Mouse (Mus musculus) ovary, postnatal 14 days (tissue): ENCODE results near the gene Gm17660.
A peak's percentile ranks its signal among the peaks of the same experiment; 100 is the strongest.

Experiments
- DNase-seq: peaks from one replicate; pipeline ENCODE4 v3.0.0; 2022; ENCODE audit warnings: low spot score

Gm17660 gene

DNA sequence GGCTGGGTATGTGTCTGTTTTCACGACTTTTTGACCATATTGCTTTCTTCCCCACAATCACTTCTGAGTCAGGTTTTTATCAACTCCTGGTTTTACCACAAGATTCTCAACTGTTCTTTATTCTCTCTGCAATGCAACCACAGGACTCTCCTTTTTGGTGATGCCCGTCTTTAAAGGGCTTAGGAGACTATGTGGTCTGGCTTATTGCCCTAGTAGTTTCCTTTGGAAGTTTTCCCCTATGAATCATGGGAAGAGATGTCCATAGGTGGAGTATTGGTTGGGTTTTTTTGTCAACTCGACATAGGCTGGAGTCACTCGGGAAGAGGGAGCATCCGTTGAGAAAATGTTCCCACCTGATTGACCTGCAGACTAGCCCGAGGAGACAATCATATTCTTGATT, 3.3 kb upstream of the Gm17660 start:
- no peak for DNase-seq

- no peak for DNase-seq
Measured at GRCm38 (mm10) chr5:104076361-104076760, 1.0 kb downstream of the Gm17660 start.

- DNase-seq, result peak; percentile 62
Measured at GRCm38 (mm10) chr5:104074388-104074787, 3.0 kb downstream of the Gm17660 start.

GRCm38 (mm10) chr5:104073602-104074001, 3.8 kb downstream of the Gm17660 start:
- DNase-seq, result no peak

DNA sequence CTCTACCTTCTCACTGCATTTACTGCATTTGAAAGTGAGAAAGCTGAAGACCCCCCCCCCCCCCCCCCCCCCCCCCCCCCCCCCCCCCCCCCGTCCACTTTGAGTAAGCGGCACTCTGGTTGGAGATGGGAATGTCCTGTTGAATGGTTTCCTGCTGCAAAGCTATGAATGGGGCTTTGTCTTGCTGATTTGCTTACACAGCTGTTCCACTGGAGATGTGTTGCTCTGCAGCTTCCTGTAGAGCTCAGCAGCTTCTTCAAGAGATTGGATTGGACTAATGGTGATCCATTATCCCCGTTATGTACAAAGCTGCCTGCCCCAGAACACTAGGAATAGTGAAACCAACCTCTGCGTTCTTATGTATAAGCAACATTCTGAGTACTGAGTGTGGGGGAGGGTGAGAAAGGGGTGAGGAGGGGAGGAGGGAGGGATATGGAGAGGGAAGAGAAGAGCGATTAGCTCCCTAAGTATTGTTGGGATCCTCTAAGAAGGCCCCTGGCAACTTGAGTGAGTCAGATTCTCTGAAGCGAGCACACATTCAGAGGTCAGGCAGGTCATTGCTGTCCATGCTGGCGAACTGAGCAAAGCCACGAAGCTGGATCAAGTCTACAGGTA, 5.0 kb downstream of the Gm17660 start:
- no peak for DNase-seq

DNA sequence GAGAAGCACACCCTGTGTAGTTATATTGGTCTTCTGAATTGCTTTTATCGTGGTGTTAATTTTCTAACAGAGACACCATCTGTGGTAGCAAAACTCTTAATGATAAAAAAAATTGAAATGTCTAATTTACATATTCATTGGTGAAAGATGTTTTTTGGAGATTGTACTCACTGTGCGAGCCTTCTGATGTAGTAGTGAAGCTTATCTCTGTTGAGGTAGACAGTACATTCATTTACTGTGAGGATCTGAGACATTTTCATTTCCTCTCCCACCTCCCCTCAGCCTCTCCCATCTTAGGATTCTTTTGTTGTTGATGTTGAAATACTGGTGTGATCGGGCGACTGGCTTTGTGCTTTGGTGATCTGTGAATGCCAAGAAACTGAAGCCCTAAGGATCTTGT, 6.4 kb downstream of the Gm17660 start:
- DNase-seq, result no peak

DNA sequence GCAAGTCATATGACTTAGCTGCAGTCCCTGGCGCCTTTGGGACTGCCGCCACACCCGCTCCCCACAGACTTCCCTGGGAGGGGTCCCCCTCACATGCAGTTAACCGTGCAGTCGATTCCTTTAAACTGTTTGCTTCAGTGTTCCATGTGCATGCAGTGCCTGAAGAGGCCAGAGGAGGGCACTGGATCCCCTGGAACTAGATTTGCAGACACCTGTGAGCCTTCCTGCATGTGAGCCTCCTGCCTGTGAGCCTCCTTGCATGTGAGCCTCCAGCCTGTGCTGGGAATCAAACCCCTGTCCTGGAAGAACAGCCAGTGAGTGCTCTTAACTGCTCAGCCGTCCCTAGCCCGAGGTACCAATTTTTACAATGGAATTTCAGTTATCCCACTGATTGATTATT, 8.7 kb downstream of the Gm17660 start:
- DNase-seq, result no peak

- DNase-seq, result no peak
Measured at GRCm38 (mm10) chr5:104062773-104063551, 14.4 kb downstream of the Gm17660 start.

DNA sequence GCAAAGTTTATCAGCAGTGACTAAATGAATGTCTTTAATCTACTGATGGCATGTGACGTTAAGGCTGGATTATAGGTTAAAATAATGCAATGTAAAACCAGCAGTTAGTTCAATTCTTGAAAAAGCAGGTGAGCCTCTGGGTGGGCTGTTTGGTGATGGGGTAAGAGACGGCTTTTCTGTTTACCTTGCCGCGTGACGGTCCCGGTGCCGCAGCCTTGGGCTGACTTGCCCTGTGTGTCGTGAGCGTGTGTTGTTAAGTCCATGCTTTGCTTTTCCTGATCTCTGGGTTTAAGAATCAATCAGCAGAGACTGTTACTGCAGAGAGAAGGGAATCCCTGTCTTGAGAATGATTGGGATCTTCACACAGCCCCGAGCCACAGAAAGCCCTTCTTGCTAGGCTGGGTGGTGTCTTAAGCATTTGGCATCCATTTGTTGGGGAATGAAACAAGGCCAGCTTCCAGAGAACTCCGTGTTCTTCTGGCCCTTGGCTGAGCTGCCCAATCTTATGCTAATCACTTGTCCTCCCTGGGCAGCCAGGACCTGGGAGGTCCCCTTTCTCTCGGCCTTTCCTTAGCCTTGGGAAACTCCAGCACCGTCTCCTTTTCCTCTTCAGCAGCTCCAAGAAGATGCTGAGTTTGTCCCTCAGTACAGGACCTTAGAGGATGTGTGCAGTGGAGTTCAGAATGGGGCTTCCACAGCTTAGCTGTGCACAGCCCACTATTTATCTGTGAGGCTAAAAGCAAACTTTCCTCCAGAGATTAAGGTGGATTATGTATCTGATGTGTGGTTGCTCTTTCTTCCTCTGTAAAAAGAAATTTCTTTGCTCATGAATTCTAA, 15.3 kb downstream of the Gm17660 start:
- no peak for DNase-seq

- no peak for DNase-seq
Measured at GRCm38 (mm10) chr5:104060429-104060828, 17.0 kb downstream of the Gm17660 start.

- no peak for DNase-seq
Measured at GRCm38 (mm10) chr5:104059628-104060027, 17.8 kb downstream of the Gm17660 start.

GRCm38 (mm10) chr5:104058021-104058420, 19.4 kb downstream of the Gm17660 start:
- DNase-seq, result no peak

DNA sequence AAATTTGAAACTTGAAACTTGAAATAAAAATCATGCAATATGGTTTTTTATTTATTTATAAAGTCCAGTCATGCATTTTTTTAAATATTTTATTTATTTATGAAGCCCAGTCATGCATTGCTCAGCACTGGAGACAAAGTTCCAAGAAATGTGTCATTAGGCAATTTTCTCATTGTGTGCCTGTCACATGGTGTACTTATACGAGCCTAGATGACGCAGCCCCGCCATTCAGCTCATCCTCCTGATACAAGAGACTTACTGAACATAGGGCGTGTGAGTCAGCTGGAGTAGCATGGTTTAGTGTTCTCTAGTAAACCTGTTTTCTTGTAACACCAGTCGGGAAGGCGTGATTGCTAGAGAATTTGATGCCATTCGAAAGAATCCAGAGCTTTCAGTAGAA, 21.1 kb downstream of the Gm17660 start:
- no peak for DNase-seq

- DNase-seq, result no peak
Measured at GRCm38 (mm10) chr5:104055816-104056215, 21.6 kb downstream of the Gm17660 start.

- DNase-seq, result no peak
Measured at GRCm38 (mm10) chr5:104054938-104055337, 22.5 kb downstream of the Gm17660 start.

DNA sequence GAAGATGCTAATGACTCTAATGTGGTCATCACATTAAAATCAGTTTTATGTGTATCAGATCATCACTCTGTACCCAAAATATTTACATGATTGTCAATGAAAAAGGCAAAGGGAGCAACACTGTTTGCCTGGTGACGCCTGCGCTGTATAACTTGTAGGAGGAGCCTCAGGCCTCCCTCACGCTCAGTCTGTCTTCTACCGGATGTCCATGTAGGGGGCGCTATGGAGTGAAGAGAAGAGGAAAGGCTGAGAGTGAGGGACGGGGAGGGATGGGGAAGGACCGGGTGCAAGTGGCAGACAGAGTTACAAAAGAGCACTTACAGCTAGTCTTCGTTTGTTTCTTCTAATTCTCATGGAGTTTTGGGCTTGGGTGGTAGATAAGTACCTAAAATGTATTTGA, 24.5 kb downstream of the Gm17660 start:
- no peak for DNase-seq

- DNase-seq, result no peak
Measured at GRCm38 (mm10) chr5:104048139-104048538, 29.3 kb downstream of the Gm17660 start.

DNA sequence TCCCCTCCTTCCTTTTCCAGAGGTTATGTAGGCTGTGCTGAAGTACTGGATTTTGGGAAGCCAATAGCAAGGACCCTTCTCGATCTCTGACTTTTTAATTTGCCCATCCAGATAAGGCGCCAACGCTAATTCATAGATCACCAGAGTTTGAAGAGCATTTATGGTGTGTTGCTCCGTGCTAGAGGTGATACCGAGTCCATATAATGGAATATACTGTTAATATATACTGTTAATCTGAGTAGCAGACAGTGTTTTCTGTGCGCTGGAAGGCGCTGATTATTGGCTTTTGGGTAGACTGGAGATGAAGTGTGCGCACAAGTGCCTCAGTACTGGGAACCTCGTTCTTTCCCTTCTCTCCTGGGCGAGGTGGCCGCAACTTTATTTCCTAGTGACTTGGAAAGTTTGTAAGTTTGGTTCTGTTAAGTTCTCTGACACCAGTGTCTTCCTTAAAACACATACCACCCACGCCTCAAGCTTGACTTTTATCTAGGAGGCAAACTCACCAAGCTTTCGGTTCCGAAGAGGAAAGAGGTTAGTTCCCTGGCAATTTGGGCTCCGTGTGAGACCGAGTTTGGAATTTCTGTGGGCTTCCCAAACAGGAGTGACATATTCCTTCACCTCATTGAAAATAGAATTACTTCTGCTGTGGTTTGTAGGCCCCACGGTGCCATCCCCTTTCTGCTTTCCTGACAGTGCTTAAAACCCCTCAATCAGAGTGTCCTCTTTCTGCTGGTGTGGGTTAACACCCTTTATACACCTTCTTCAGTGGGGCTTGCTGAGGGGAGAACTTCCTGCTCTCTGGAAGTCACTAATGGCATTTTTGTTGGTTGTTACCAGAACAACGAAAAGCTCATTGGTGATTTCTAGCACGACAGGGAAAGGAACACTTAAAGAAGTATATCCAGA, 30.0 kb downstream of the Gm17660 start:
- no peak for DNase-seq

- peak; percentile 92 for DNase-seq
Measured at GRCm38 (mm10) chr5:104046256-104047199, 30.9 kb downstream of the Gm17660 start, which contains the start of gene Nudt9. Nudt9 (plus strand) TSS chr5:104046306.

GRCm38 (mm10) chr5:104043704-104044103, 33.7 kb downstream of the Gm17660 start:
- DNase-seq, result no peak

GRCm38 (mm10) chr5:104042906-104043305, 34.5 kb downstream of the Gm17660 start:
- no peak for DNase-seq
